Mouse (Mus musculus) limb, embryonic 14.5 days (tissue): ENCODE measurements around the gene Trmo. TPM values are rescaled to one million over a fixed set of nuclear protein-coding genes. Genes with fewer than 3 reads are reported as not detected.
A peak's percentile ranks its signal among the peaks of the same experiment; 100 is the strongest.

Experiments
- ATAC-seq: fragments of 200-750 bp; cut with Nextera tagmentation; 2 replicates; pipeline ENCODE4 v1.8.0; 2017; ENCODE audit warnings: low read depth, moderate number of reproducible peaks, moderate TSS enrichment; ENCODE audit not compliant: low FRiP score
- DNase-seq: peaks from one replicate; pipeline ENCODE4 v3.0.0-alpha.2; 2015; ENCODE audit warnings: low spot score
- H3K27ac ChIP-seq: fragments of 300-500 bp; sonication (generic); replicated peaks from 2 replicates; pipeline ENCODE4 v1.5.1; 2014; ENCODE audit warnings: low read depth, mild to moderate bottlenecking, low read length, moderate library complexity, mixed read lengths
- H3K27me3 ChIP-seq: fragments of 300-500 bp; sonication (generic); 2 replicates; pipeline ENCODE4 v1.6.1; 2014; ENCODE audit warnings: low read length, mixed read lengths; ENCODE audit not compliant: control insufficient read depth, insufficient read depth
- H3K36me3 ChIP-seq: fragments of 300-500 bp; sonication (generic); 2 replicates; pipeline ENCODE4 v1.6.1; 2014; ENCODE audit warnings: mild to moderate bottlenecking, low read length, moderate library complexity, mixed read lengths; ENCODE audit not compliant: control insufficient read depth, insufficient read depth
- H3K4me1 ChIP-seq: fragments of 300-500 bp; sonication (generic); 2 replicates; pipeline ENCODE4 v1.6.1; 2014; ENCODE audit warnings: antibody characterized with exemption, low read length, mixed read lengths; ENCODE audit not compliant: control insufficient read depth, insufficient read depth
- H3K4me2 ChIP-seq: fragments of 300-500 bp; sonication (generic); replicated peaks from 2 replicates; pipeline ENCODE4 v1.6.1; 2014; ENCODE audit warnings: low read depth, mild to moderate bottlenecking, low read length, moderate library complexity; ENCODE audit not compliant: severe bottlenecking
- H3K4me3 ChIP-seq: fragments of 300-500 bp; sonication (generic); replicated peaks from 2 replicates; pipeline ENCODE4 v1.5.1; 2014; ENCODE audit warnings: low read length
- H3K9ac ChIP-seq: fragments of 300-500 bp; sonication (generic); 2 replicates; pipeline ENCODE4 v1.6.1; 2014; ENCODE audit warnings: mild to moderate bottlenecking, low read depth, low read length, moderate library complexity; ENCODE audit not compliant: severe bottlenecking
- H3K9me3 ChIP-seq: fragments of 300-500 bp; sonication (generic); 2 replicates; pipeline ENCODE4 v1.6.1; 2016; ENCODE audit warnings: low read length; ENCODE audit not compliant: control insufficient read depth
- POLR2A ChIP-seq: fragments of 200-500 bp; IDR thresholded peaks from 2 replicates; pipeline ENCODE4 v1.8.0; 2012; ENCODE audit warnings: inconsistent platforms, mild to moderate bottlenecking, moderate library complexity, borderline replicate concordance; ENCODE audit not compliant: insufficient read depth, insufficient read length; ENCODE audit errors: extremely low read depth
- WGBS: fragments of 180-500 bp; shearing (Covaris S2); extraction: QIAGEN DNeasy Blood & Tissue Kit; methylation state at CpG from one replicate; pipeline ENCODE4 v1.1.7; 2014; 5-methylcytosine and 5-hydroxymethylcytosine counted together
- polyA plus RNA-seq, 2 experiments: library from polyadenylated mRNA; depleted of rRNA in 1 of 2; stranded (reverse) in 1 of 2; unstranded in 1 of 2; fragments of >200 nt; fragmentation: Nextera tagmentation in 1 of 2; extraction: Ambion mirVana in 1 of 2; gene quantifications; 2 replicates each; pipeline versions ENCODE4 v1.2.1 to v1.2.3; 2012 to 2014

Trmo gene
- polyA plus RNA-seq, 2 experiments: 7.8 to 9.2 TPM

DNA sequence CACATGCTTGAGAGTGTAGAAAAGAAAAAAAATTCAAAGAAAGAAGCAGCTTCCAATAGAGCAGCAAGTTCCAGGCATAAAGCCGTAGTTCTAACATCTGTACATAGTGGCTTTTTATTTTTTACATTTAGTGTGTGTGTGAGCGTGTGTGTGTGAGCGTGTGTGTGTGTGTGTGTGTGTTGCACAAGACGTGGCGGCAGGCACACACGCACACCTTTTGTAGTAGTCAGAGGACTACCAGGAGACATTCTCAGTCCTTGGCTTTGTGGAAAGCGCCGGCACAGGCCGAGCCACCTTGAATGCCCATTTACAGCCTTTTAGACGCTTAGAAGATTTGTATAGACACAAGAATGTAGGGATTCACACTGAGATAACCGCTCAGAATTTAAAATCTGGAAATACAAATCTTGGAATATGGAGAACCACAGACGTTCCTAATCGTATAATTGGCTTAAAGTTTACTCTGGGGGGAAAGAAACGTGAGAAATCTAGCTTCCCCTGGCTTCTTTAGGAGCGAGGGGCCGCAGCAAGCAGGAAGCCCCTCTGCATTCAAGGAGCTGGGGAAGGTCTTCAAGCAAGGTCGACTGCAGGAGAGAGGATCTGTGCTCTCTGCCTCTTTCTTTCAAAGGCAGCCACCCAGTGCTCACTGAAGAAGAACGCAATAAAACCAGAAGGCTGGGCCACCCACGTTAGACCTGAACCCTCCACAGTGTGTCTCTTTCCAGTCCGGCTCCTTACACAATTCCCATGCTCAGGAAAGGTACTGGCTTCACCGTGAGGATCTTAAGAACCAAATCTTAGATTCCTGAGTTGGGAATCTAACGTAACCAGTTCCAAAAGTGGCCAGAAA lies 47.2 kb downstream of the Trmo start:
- peak overlapping the region; percentile 53; the same call in 1 of the 2 replicates for H3K4me2 ChIP-seq

DNA sequence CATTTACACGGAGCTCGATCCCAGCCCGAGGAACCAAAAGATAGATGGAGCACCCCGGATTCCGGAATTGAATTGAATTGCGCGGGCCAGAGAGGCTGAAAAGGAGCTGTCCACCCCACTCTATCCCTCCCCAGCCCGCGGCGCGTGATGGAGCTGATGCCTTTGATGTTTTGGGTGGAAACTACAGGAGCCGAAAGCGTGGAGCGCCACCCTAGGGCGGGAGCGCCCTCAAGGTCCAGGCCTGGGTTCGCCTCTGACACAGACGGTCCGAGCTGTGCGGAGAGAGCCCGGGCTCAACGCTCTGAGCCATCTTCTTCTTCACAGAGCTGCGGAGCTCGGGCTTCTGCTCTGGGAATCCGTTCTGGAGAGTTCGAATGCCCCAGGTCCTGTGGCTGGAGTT lies 49.7 kb downstream of the Trmo start:
- TF ChIP-seq POLR2A: no peak
- Histone ChIP-seq H3K9me3 (no peaks in the 10 kb centered on the region), H3K9ac (no peak overlapping the region), H3K36me3 (no peaks in the 10 kb centered on the region), H3K27me3 (peaks cover 82% of the 10 kb centered on the region), H3K4me3 (no peak overlapping the region), H3K4me1 (no peaks in the 10 kb centered on the region), H3K27ac (no peak overlapping the region), H3K4me2 (no peak overlapping the region)
- ATAC-seq (no peak), DNase-seq (no peak)
- 3% methylated on average over 26 of the region's 26 CpGs for WGBS

More for the DNA sequence above, 47.2 kb downstream of the Trmo start:
- WGBS: 11% methylated on average over 22 of the region's 22 CpGs
- Histone ChIP-seq H3K9ac (no peak overlapping the region), H3K4me1 (no peaks in the 10 kb centered on the region), H3K36me3 (no peaks in the 10 kb centered on the region), H3K27me3 (peaks cover 98% of the 10 kb centered on the region), H3K4me3 (no peak overlapping the region; the same call in 1 of the 2 replicates), H3K27ac (no peak overlapping the region), H3K9me3 (no peaks in the 10 kb centered on the region)
- TF ChIP-seq POLR2A: no peak
- no peak for DNase-seq
- no peak for ATAC-seq

DNA sequence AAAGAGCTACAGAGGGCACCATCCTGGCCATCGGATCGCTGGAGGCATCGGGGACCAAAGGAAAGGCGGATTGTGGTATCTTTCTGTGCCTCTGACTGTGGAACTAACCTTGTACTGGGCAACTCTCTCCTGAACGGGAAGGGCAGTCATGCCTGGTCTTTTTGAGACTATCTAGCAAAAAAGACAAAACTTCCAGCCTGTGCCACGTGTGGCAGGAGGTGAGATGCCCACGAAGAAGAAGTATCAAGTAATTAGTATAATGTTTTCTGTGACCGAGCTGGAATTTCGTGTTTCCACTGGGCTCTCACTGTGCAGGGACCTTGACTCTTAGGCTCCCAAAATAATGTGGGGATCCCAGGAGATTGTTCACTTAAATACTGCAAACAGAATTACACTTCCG lies 50.2 kb downstream of the Trmo start:
- Histone ChIP-seq H3K4me2 (no peak overlapping the region), H3K4me3 (no peak overlapping the region), H3K27me3 (peaks cover 76% of the 10 kb centered on the region), H3K9me3 (no peaks in the 10 kb centered on the region), H3K36me3 (no peaks in the 10 kb centered on the region), H3K4me1 (no peaks in the 10 kb centered on the region), H3K27ac (no peak overlapping the region), H3K9ac (no peak overlapping the region)
- 25% methylated on average over 10 of the region's 10 CpGs for whole genome bisulfite sequencing
- no peak for TF ChIP-seq POLR2A
- ATAC-seq: no peak
- DNase-seq: no peak

DNA sequence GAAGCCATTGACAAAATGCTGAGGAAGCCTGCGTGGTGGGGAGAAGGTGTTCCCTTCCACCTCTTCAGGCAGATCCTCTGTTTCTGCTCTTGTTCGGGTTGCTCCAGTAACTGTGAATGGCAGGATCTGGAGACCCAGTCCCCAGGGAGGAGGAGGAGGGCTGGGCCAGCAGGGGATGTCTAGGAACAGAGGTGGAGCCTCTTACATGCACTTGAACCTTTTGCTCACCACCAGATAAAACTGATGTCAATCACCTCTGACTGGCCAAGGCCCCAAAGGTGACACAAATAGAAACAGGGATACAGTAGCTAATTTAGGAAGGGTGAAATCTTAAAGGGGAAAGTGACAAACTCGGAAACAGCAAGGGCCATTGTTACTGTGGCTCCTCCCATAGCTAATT lies 51.2 kb downstream of the Trmo start:
- Histone ChIP-seq H3K4me3 (no peak overlapping the region), H3K27me3 (peaks cover 66% of the 10 kb centered on the region), H3K4me2 (no peak overlapping the region), H3K9ac (no peak overlapping the region), H3K27ac (no peak overlapping the region), H3K9me3 (no peaks in the 10 kb centered on the region), H3K36me3 (no peaks in the 10 kb centered on the region), H3K4me1 (no peaks in the 10 kb centered on the region)
- TF ChIP-seq POLR2A: no peak
- no peak for ATAC-seq
- 5% methylated on average over 3 of the region's 3 CpGs for WGBS
- no peak for DNase-seq

DNA sequence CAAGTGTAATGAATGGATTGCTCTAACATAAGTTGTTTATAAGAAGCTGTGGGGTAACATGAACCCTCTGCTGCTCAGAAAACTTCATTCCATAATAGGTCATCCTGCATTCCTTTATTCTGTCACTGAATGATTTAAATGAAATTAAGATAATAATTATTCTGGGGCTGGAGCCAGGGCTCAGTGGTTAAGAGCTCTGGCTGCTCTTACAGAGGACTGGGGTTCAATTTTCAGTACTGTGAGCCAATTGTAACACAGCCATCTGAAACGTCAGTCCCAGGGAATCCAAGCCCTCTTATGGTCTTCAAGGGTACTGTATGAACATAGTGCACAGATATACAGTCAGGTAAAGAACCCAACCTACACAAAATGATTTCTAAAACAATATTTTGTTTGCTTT lies 53.4 kb downstream of the Trmo start:
- H3K27me3 ChIP-seq: peaks cover 44% of the 10 kb centered on the region
- DNase-seq: no peak
- no peak overlapping the region for H3K9ac ChIP-seq
- 11% methylated on average over 1 of the region's 1 CpGs for WGBS
- no peak overlapping the region for H3K4me2 ChIP-seq
- no peak for TF ChIP-seq POLR2A
- H3K4me1 ChIP-seq: no peaks in the 10 kb centered on the region
- no peak overlapping the region for H3K4me3 ChIP-seq
- H3K9me3 ChIP-seq: no peaks in the 10 kb centered on the region
- no peak overlapping the region for H3K27ac ChIP-seq
- H3K36me3 ChIP-seq: no peaks in the 10 kb centered on the region
- ATAC-seq: no peak
